Mouse (Mus musculus) embryonic facial prominence, embryonic 13.5 days (tissue): ENCODE measurements at regions not wholly inside any gene's neighbourhood (a gene's known extent, or its start where the extent isn't known, plus 50 kb on each side); places are given as distances from the start of the nearest gene placed in this dataset.

ENCODE experiments used
- ATAC-seq: fragments of 200-750 bp; cut with Nextera tagmentation; 2 replicates; pipeline ENCODE4 v1.8.0; 2017; ENCODE audit warnings: low read depth; ENCODE audit not compliant: insufficient number of reproducible peaks, insufficient read depth, low FRiP score, low TSS enrichment
- H3K27ac ChIP-seq: fragments of 300-500 bp; sonication (generic); 2 replicates; pipeline ENCODE4 v1.5.1; 2015; ENCODE audit warnings: moderate library complexity, mild to moderate bottlenecking, inconsistent platforms
- H3K27me3 ChIP-seq: fragments of 300-500 bp; sonication (generic); 2 replicates; pipeline ENCODE4 v1.6.1; 2015; ENCODE audit warnings: mild to moderate bottlenecking, inconsistent platforms
- H3K36me3 ChIP-seq: fragments of 300-500 bp; sonication (generic); 2 replicates; pipeline ENCODE4 v1.6.1; 2015; ENCODE audit warnings: mild to moderate bottlenecking, inconsistent platforms
- H3K4me1 ChIP-seq: fragments of 300-500 bp; sonication (generic); 2 replicates; pipeline ENCODE4 v1.6.1; 2015; ENCODE audit warnings: inconsistent platforms
- H3K4me2 ChIP-seq: fragments of 300-500 bp; sonication (generic); 2 replicates; pipeline ENCODE4 v1.6.1; 2015; ENCODE audit warnings: moderate library complexity, mild to moderate bottlenecking, inconsistent platforms
- H3K4me3 ChIP-seq: fragments of 300-500 bp; sonication (generic); 2 replicates; pipeline ENCODE4 v1.5.1; 2015; ENCODE audit warnings: mild to moderate bottlenecking, inconsistent platforms
- H3K9ac ChIP-seq: fragments of 300-500 bp; sonication (generic); 2 replicates; pipeline ENCODE4 v1.6.1; 2015; ENCODE audit warnings: mild to moderate bottlenecking, inconsistent platforms
- H3K9me3 ChIP-seq: fragments of 300-500 bp; sonication (generic); 2 replicates; pipeline ENCODE4 v1.6.1; 2016; ENCODE audit warnings: inconsistent platforms
- WGBS: fragments of 180-500 bp; shearing (Covaris S2); methylation state at CpG from one replicate; pipeline ENCODE4 v1.1.7; 2015; ENCODE audit warnings: mixed read lengths; 5-methylcytosine and 5-hydroxymethylcytosine counted together

- H3K9me3 ChIP-seq, result no peaks in the 10 kb centered on the region
- H3K4me3 ChIP-seq, result 0 out of 2 replicates have a peak overlapping the region, but pooled peaks have one; percentile 9
- no peak for ATAC-seq
- peaks cover 6% of the 10 kb centered on the region; the same call in 1 of the 2 replicates for H3K27me3 ChIP-seq
- 37% methylated on average over 7 of the region's 7 CpGs for WGBS
- peak overlapping the region; percentile 47 for H3K4me2 ChIP-seq
- no peak overlapping the region for H3K27ac ChIP-seq
- H3K9ac ChIP-seq, result 0 out of 2 replicates have a peak overlapping the region, but pooled peaks have one; percentile 27
- H3K4me1 ChIP-seq, result peaks cover 9% of the 10 kb centered on the region; the same call in 1 of the 2 replicates
- no peaks in the 10 kb centered on the region for H3K36me3 ChIP-seq
Measured at GRCm38 (mm10) chr13:116514256-116514639, 204.8 kb upstream of the Isl1 start.

DNA sequence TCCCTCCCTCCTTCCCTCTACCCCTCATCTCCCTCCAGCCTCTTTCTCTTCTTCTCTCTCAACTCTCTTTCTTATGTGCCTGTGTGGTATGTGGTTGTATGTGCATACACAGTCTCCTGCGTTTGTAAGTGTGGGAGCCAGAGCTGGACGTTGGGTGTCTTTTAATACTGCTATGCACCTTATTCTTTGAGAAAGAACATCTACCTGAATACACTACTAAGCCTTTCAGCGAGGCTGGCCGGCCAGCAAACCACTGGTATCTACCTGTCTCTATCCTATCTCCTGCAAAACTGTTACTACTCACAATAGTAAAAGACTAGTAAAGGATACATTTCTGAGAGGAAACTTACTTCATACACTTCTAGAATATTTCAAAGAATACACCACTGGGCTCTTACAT lies 202.9 kb upstream of the Isl1 start:
- H3K4me1 ChIP-seq, result peaks cover 9% of the 10 kb centered on the region; the same call in 1 of the 2 replicates
- no peak for ATAC-seq
- no peaks in the 10 kb centered on the region for H3K9me3 ChIP-seq
- H3K4me2 ChIP-seq, result no peak overlapping the region
- H3K9ac ChIP-seq, result no peak overlapping the region
- no peak overlapping the region for H3K27ac ChIP-seq
- H3K4me3 ChIP-seq, result no peak overlapping the region
- peaks cover 6% of the 10 kb centered on the region; the same call in 1 of the 2 replicates for H3K27me3 ChIP-seq
- WGBS, result 64% methylated on average over 4 of the region's 4 CpGs
- H3K36me3 ChIP-seq, result no peaks in the 10 kb centered on the region

DNA sequence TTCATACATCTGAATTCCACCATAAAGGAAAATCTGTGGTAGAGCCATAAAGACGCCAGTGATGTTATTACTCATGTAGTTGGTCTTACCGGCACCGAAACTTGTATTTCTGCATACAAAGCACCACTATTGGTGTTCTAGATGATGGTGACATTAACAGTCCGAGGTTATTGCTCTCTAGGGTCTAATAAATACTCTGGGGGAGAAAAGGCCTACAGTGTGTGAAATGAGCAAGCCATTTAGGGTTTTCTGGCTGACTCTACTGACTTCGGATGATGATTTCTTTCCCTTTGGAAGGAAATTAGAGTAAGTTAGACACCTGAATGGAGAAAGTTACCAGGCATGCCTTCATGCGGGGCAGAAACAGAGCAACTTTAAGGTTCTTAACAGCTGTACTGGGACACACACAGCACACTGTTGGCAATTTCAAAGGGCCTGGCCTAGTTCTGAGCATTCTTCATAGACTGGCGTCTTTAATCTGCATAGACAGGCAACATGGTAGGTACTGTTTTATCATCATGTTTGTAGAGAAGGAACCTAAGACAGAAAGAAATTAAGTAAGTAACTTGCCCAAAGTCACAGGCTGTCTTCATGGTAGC lies 198.8 kb upstream of the Isl1 start:
- no peak overlapping the region for H3K27ac ChIP-seq
- H3K4me3 ChIP-seq, result no peak overlapping the region
- H3K4me2 ChIP-seq, result no peak overlapping the region
- 88% methylated on average over 7 of the region's 7 CpGs for WGBS
- no peaks in the 10 kb centered on the region for H3K36me3 ChIP-seq
- H3K4me1 ChIP-seq, result no peaks in the 10 kb centered on the region
- H3K9ac ChIP-seq, result no peak overlapping the region
- no peaks in the 10 kb centered on the region for H3K9me3 ChIP-seq
- no peaks in the 10 kb centered on the region for H3K27me3 ChIP-seq
- ATAC-seq, result no peak

DNA sequence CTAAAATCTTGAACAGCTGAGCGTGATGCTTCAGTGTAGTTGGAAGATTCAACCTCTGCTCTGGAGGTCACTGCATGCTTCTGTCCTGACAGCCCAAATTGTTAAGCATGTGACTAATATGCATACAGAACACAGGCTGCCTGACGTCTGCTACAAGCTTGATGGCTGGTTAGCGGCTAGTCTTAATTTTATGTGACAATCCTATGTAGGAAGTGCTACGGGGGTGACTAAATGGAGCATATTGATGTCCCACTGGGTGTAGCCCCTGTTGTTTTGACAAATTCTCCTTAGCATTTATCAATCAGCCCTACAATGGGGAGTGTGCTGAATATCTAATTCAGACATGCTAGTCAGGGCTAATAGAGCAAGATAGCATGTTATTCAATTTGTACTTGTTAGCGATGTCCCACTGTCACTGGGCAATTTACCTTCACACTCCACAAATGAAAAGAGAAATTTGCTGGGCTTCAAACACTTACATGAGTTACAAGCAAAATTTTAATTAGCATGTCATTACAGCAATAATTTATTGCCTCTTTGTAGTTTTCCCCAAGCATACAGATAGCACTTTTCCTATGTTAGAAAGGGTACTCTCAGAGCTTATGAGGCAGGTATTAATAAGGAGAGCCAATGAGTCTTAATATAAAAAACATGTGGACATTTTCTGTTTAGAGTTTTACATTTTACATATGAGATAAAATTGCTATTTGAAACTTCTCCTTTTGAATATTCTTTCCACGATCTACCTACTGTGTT lies 188.3 kb upstream of the Isl1 start:
- Histone ChIP-seq H3K36me3 (no peaks in the 10 kb centered on the region), H3K27ac (no peak overlapping the region), H3K4me2 (no peak overlapping the region), H3K9ac (no peak overlapping the region), H3K27me3 (no peaks in the 10 kb centered on the region), H3K4me1 (0 out of 2 replicates have a peak, but pooled peaks cover 3% of the 10 kb centered on the region), H3K9me3 (no peaks in the 10 kb centered on the region), H3K4me3 (no peak overlapping the region)
- no peak for ATAC-seq
- 50% methylated on average over 6 of the region's 6 CpGs for WGBS

DNA sequence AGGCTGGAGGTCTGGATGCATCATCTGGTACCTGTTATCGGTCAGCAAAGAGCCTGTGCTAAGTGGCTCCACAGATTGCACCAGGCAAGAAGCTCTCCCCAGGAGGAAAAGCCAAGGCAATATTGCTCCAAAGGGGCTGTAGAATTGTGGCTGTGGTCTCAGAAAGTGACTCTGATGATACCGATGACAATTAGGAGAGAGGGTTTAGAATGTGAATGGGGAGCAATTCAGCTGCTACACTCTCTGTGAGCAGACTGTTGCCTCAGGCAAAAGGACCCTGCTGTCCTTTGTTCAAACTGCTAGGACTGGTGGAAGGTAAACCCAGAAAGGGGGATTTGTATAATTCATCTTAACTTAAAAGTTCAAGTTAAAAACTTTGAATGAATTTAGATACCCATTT lies 186.2 kb upstream of the Isl1 start:
- Histone ChIP-seq H3K4me2 (no peak overlapping the region), H3K27me3 (no peaks in the 10 kb centered on the region), H3K9ac (no peak overlapping the region), H3K9me3 (no peaks in the 10 kb centered on the region), H3K36me3 (no peaks in the 10 kb centered on the region), H3K4me3 (no peak overlapping the region), H3K27ac (no peak overlapping the region), H3K4me1 (0 out of 2 replicates have a peak, but pooled peaks cover 3% of the 10 kb centered on the region)
- no peak for ATAC-seq
- WGBS, result 13% methylated on average over 2 of the region's 2 CpGs

GRCm38 (mm10) chr13:116489420-116489819 lies 179.9 kb upstream of the Isl1 start:
- H3K9ac ChIP-seq, result no peak overlapping the region
- 59% methylated on average over 1 of the region's 1 CpGs for WGBS
- no peaks in the 10 kb centered on the region for H3K9me3 ChIP-seq
- H3K36me3 ChIP-seq, result no peaks in the 10 kb centered on the region
- H3K4me3 ChIP-seq, result no peak overlapping the region
- no peak overlapping the region for H3K27ac ChIP-seq
- no peaks in the 10 kb centered on the region for H3K4me1 ChIP-seq
- no peaks in the 10 kb centered on the region for H3K27me3 ChIP-seq
- ATAC-seq, result no peak
- no peak overlapping the region for H3K4me2 ChIP-seq

GRCm38 (mm10) chr13:116474611-116475010 lies 165.1 kb upstream of the Isl1 start:
- WGBS, result 46% methylated on average over 8 of the region's 8 CpGs
- ATAC-seq, result no peak

GRCm38 (mm10) chr13:116461757-116462156 lies 152.3 kb upstream of the Isl1 start:
- 44% methylated on average over 6 of the region's 6 CpGs for WGBS
- Histone ChIP-seq H3K9me3 (no peaks in the 10 kb centered on the region), H3K4me2 (no peak overlapping the region), H3K4me3 (no peak overlapping the region), H3K9ac (no peak overlapping the region), H3K27ac (no peak overlapping the region), H3K4me1 (no peaks in the 10 kb centered on the region), H3K36me3 (no peaks in the 10 kb centered on the region), H3K27me3 (no peaks in the 10 kb centered on the region)
- ATAC-seq, result peak; percentile 37; the same call in 1 of the 2 replicates

More at GRCm38 (mm10) chr13:116474611-116475010, 165.1 kb upstream of the Isl1 start:
- no peaks in the 10 kb centered on the region for H3K9me3 ChIP-seq
- H3K36me3 ChIP-seq, result no peaks in the 10 kb centered on the region
- no peaks in the 10 kb centered on the region for H3K4me1 ChIP-seq
- H3K4me3 ChIP-seq, result no peak overlapping the region
- H3K27me3 ChIP-seq, result no peaks in the 10 kb centered on the region
- H3K4me2 ChIP-seq, result no peak overlapping the region
- no peak overlapping the region for H3K27ac ChIP-seq
- H3K9ac ChIP-seq, result no peak overlapping the region

- no peak overlapping the region for H3K4me3 ChIP-seq
- no peaks in the 10 kb centered on the region for H3K36me3 ChIP-seq
- H3K9me3 ChIP-seq, result 0 out of 2 replicates have a peak, but pooled peaks cover 6% of the 10 kb centered on the region
- WGBS, result 23% methylated on average over 15 of the region's 15 CpGs
- no peak overlapping the region for H3K9ac ChIP-seq
- 0 out of 2 replicates have a peak overlapping the region, but pooled peaks have one; percentile 19 for H3K27ac ChIP-seq
- no peak overlapping the region for H3K4me2 ChIP-seq
- H3K27me3 ChIP-seq, result no peaks in the 10 kb centered on the region
- no peaks in the 10 kb centered on the region for H3K4me1 ChIP-seq
- ATAC-seq, result no peak
Measured at GRCm38 (mm10) chr13:116443165-116443955, 133.9 kb upstream of the Isl1 start.

- Histone ChIP-seq H3K4me1 (no peaks in the 10 kb centered on the region), H3K9me3 (no peaks in the 10 kb centered on the region)
- WGBS, result 88% methylated on average over 3 of the region's 3 CpGs
Measured at GRCm38 (mm10) chr13:116417768-116418167, 108.3 kb upstream of the Isl1 start.

DNA sequence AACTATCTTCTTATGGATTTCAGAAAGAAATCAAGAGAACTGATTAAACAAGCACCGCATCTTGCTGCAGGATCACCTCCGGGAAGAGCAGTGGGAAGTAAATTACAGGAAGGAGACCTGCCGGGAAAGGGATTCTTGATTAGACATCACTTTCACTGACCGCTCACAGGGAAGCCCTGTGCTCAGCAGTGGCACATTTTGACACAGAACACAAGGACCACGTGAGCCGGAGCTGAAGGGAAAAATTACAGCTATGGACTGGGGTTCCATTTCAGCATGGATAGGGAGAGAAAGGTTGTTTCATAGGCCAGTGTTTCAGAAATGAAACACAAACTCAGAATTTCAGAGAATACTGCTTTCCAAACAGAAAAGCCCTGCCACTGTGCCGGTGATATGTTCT lies 105.0 kb upstream of the Isl1 start:
- H3K27ac ChIP-seq, result no peak overlapping the region
- ATAC-seq, result no peak
- no peak overlapping the region for H3K4me3 ChIP-seq
- no peaks in the 10 kb centered on the region for H3K4me1 ChIP-seq
- WGBS, result 39% methylated on average over 7 of the region's 7 CpGs
- no peaks in the 10 kb centered on the region for H3K27me3 ChIP-seq
- H3K36me3 ChIP-seq, result no peaks in the 10 kb centered on the region
- no peak overlapping the region for H3K4me2 ChIP-seq
- H3K9ac ChIP-seq, result no peak overlapping the region
- no peaks in the 10 kb centered on the region for H3K9me3 ChIP-seq

More at GRCm38 (mm10) chr13:116417768-116418167, 108.3 kb upstream of the Isl1 start:
- no peak overlapping the region for H3K4me3 ChIP-seq
- H3K27ac ChIP-seq, result no peak overlapping the region
- no peaks in the 10 kb centered on the region for H3K27me3 ChIP-seq
- no peak overlapping the region for H3K9ac ChIP-seq
- ATAC-seq, result no peak
- no peak overlapping the region for H3K4me2 ChIP-seq
- H3K36me3 ChIP-seq, result no peaks in the 10 kb centered on the region
